Mouse (Mus musculus) kidney, adult 2 months (tissue): ENCODE data around the gene Smyd3. TPM values are rescaled to one million over a fixed set of nuclear protein-coding genes. Genes with fewer than 3 reads are reported as not detected.

ENCODE experiments used
- DNase-seq: peaks from one replicate; pipeline ENCODE4 v3.0.0; 2021
- H3K27ac ChIP-seq: fragments of 200-500 bp; 2 replicates; pipeline ENCODE4 v1.5.1; 2012; ENCODE audit warnings: low read depth, low read length, control low read depth, inconsistent platforms; ENCODE audit not compliant: insufficient read depth
- H3K27me3 ChIP-seq: fragments of 200-500 bp; replicated peaks from 2 replicates; pipeline ENCODE4 v1.6.1; 2012; ENCODE audit warnings: mild to moderate bottlenecking, moderate library complexity, low read length, inconsistent platforms; ENCODE audit not compliant: control insufficient read depth, insufficient read depth
- H3K36me3 ChIP-seq: fragments of 200-500 bp; 2 replicates; pipeline ENCODE4 v1.6.1; 2012; ENCODE audit warnings: mild to moderate bottlenecking, moderate library complexity, low read length, inconsistent platforms; ENCODE audit not compliant: control insufficient read depth, insufficient read depth
- H3K4me1 ChIP-seq: fragments of 200-500 bp; 2 replicates; pipeline ENCODE4 v1.6.1; 2011; ENCODE audit warnings: low read length; ENCODE audit not compliant: control insufficient read depth, insufficient read depth
- H3K4me3 ChIP-seq: fragments of 200-500 bp; 2 replicates; pipeline ENCODE4 v1.5.1; 2011; ENCODE audit warnings: mild to moderate bottlenecking, low read depth, low read length, control low read depth; ENCODE audit not compliant: insufficient read depth
- CTCF ChIP-seq: fragments of 200-500 bp; conservative IDR thresholded peaks from 2 replicates; pipeline ENCODE4 v1.5.1; 2011; ENCODE audit warnings: low read depth, mild to moderate bottlenecking, control low read depth, low read length, moderate library complexity, mixed read lengths; ENCODE audit not compliant: insufficient read depth, insufficient read length
- POLR2A ChIP-seq: fragments of 200-500 bp; IDR thresholded peaks from one replicate; pipeline ENCODE4 v1.6.1; 2011; ENCODE audit warnings: low read depth, low read length, control low read depth
- WGBS: fragments of 180-500 bp; shearing (Covaris S2); methylation state at CpG from one replicate; pipeline ENCODE4 v1.1.7; 2018; 5-methylcytosine and 5-hydroxymethylcytosine counted together
- polyA plus RNA-seq: library from polyadenylated mRNA; depleted of rRNA; stranded (reverse); fragments of >200 nt; gene quantifications from 2 replicates; pipeline ENCODE4 v1.2.3, GENCODE M21; 2012

The Smyd3 gene
- polyA plus RNA-seq, 1 experiment, result 5.2 TPM

DNA sequence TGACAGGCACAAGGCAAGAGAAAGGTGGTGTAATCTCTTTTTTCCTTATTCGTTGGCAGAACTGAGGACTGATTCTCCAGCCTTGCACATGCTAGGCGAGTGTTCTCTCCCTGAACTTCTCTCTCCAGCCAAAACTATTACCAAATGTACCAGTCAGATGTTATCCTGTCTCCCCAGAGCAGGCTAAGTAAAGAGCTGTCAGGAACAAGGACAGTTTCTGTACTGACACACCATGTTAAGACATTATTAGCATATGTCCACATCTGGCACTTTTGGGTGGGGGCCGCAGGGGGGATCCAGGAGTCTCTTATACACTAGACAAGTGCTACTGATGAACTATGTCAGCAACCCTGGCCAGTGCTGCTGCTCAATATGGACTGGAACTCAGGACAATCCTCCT is 39.1 kb upstream of the Smyd3 start:
- no peak for TF ChIP-seq POLR2A
- no peak for TF ChIP-seq CTCF
- WGBS, result 88% methylated on average over 3 of the region's 3 CpGs
- Histone ChIP-seq H3K4me3 (no peak overlapping the region), H3K27ac (no peak overlapping the region), H3K4me1 (peaks cover 17% of the 10 kb centered on the region; the same call in 1 of the 2 replicates), H3K36me3 (no peaks in the 10 kb centered on the region), H3K27me3 (no peaks in the 10 kb centered on the region)
- DNase-seq, result no peak

GRCm38 (mm10) chr1:179553949-179554347 is 36.1 kb upstream of the Smyd3 start:
- WGBS, result 70% methylated on average over 4 of the region's 4 CpGs
- no peak for TF ChIP-seq CTCF
- no peak for TF ChIP-seq POLR2A
- no peaks in the 10 kb centered on the region for H3K27me3 ChIP-seq
- H3K36me3 ChIP-seq, result no peaks in the 10 kb centered on the region
- no peak for DNase-seq
- no peak overlapping the region for H3K4me3 ChIP-seq
- H3K27ac ChIP-seq, result no peak overlapping the region
- peaks cover 9% of the 10 kb centered on the region; the same call in 1 of the 2 replicates for H3K4me1 ChIP-seq

- TF ChIP-seq CTCF, result no peak
- no peak for TF ChIP-seq POLR2A
- peak; percentile 52 for DNase-seq
- H3K4me3 ChIP-seq, result no peak overlapping the region
- H3K36me3 ChIP-seq, result no peaks in the 10 kb centered on the region
- no peaks in the 10 kb centered on the region for H3K27me3 ChIP-seq
- WGBS, result 29% methylated on average over 5 of the region's 5 CpGs
- peak overlapping the region; percentile 12; the same call in 1 of the 2 replicates for H3K27ac ChIP-seq
- peaks cover 9% of the 10 kb centered on the region; the same call in 1 of the 2 replicates for H3K4me1 ChIP-seq
Observed at GRCm38 (mm10) chr1:179553197-179553948, 35.5 kb upstream of the Smyd3 start.

DNA sequence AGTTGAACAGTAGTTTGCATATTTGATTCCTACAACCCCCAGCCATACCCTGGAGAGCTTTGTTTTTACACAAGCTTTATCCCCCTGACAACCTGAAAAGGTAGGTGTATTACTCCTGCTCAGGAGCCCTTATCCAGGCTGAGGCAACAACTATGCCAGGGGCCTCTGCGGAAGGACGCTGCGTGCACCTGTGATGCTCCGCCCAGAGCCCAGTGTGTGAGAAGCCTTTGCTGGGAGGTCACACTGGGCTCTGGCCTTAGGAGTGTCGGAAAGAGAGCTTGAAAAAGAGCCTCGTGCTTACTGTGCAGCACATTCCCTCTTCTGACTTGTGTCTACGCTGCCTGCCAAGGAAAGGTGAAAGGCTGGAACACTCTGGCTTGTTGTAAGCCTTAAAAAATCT is 34.9 kb upstream of the Smyd3 start:
- peaks cover 9% of the 10 kb centered on the region; the same call in 1 of the 2 replicates for H3K4me1 ChIP-seq
- TF ChIP-seq POLR2A (no peak), CTCF (no peak)
- peak; percentile 28 for DNase-seq
- no peaks in the 10 kb centered on the region for H3K36me3 ChIP-seq
- 40% methylated on average over 7 of the region's 7 CpGs for WGBS
- H3K27ac ChIP-seq, result no peak overlapping the region
- no peaks in the 10 kb centered on the region for H3K27me3 ChIP-seq
- H3K4me3 ChIP-seq, result no peak overlapping the region

DNA sequence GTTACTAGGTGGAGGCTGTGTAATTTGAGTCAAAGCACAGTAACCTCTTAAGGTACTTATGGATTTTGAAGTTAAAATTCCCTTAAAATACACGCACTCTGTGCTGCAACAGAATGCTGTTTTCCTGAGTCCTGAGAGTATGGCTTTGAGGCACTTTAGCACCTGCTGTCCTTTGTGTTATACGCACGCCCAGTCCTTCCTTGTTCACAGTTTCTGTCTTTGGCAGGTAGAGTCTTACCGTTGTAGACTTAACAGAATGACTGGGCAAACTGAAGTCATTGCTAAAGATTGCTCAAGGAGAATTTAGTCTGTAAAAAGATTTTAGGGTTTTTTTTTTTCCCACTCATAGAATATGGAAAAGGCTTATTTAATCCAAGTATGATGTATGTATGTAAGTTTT is 34.1 kb upstream of the Smyd3 start:
- Histone ChIP-seq H3K27me3 (no peaks in the 10 kb centered on the region), H3K27ac (no peak overlapping the region), H3K4me3 (no peak overlapping the region), H3K36me3 (no peaks in the 10 kb centered on the region), H3K4me1 (peaks cover 14% of the 10 kb centered on the region; the same call in 1 of the 2 replicates)
- TF ChIP-seq CTCF (no peak), POLR2A (no peak)
- no peak for DNase-seq
- WGBS, result 90% methylated on average over 4 of the region's 4 CpGs

DNA sequence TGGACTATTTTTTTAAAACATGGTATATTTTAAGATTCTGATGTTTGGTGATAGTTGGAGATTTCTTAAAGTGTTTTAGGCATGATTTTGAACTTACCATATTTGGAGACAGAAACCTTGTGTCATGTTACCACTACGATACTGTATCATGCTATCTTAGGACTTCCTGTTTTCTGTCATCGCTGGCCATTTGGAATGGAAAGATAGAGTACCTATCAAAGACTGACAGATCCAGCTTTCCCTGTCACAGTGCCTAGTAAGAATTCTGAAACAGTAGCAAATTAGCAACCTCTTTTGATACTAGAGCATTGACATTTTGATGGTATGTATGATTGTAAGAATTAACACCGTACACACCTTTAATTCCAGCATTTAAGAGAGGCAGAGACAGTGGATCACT is 33.5 kb upstream of the Smyd3 start:
- WGBS, result 73% methylated on average over 3 of the region's 3 CpGs
- no peak for DNase-seq
- Histone ChIP-seq H3K4me1 (peaks cover 14% of the 10 kb centered on the region; the same call in 1 of the 2 replicates), H3K4me3 (no peak overlapping the region), H3K36me3 (no peaks in the 10 kb centered on the region), H3K27me3 (no peaks in the 10 kb centered on the region), H3K27ac (no peak overlapping the region)
- TF ChIP-seq POLR2A (no peak), CTCF (no peak)

- no peaks in the 10 kb centered on the region for H3K36me3 ChIP-seq
- no peak overlapping the region for H3K4me3 ChIP-seq
- 92% methylated on average over 5 of the region's 5 CpGs for WGBS
- no peaks in the 10 kb centered on the region for H3K27me3 ChIP-seq
- H3K4me1 ChIP-seq, result peaks cover 20% of the 10 kb centered on the region; the same call in 1 of the 2 replicates
- no peak for TF ChIP-seq CTCF
- no peak for DNase-seq
- H3K27ac ChIP-seq, result no peak overlapping the region
Observed at GRCm38 (mm10) chr1:179548996-179549752, 31.3 kb upstream of the Smyd3 start.
